Mouse (Mus musculus) left cerebral cortex, postnatal 36 days (tissue): ENCODE results near the gene Usp54. TPM values are rescaled to one million over a fixed set of nuclear protein-coding genes. Genes with fewer than 3 reads are reported as not detected.
A peak's percentile ranks its signal among the peaks of the same experiment; 100 is the strongest.

ENCODE experiments used
- DNase-seq, 2 experiments: peaks; one replicate each; pipeline ENCODE4 v3.0.0; 2021 to 2022; ENCODE audit warnings: low spot score in 2 of 2, mixed read lengths in 1 of 2
- intact Hi-C: fragments of 180-260 bp; cut with DNase I; formaldehyde crosslinking; loops from one replicate; pipeline ENCODE4 v1.15.1; 2025
- total RNA-seq, 2 experiments: library from RNA; stranded (reverse); gene quantifications; 2 replicates each; pipeline ENCODE4 v1.2.3; 2021

Gene Usp54
- total RNA-seq = 10 to 100 TPM; 48.3 to 53.7 TPM

DNA sequence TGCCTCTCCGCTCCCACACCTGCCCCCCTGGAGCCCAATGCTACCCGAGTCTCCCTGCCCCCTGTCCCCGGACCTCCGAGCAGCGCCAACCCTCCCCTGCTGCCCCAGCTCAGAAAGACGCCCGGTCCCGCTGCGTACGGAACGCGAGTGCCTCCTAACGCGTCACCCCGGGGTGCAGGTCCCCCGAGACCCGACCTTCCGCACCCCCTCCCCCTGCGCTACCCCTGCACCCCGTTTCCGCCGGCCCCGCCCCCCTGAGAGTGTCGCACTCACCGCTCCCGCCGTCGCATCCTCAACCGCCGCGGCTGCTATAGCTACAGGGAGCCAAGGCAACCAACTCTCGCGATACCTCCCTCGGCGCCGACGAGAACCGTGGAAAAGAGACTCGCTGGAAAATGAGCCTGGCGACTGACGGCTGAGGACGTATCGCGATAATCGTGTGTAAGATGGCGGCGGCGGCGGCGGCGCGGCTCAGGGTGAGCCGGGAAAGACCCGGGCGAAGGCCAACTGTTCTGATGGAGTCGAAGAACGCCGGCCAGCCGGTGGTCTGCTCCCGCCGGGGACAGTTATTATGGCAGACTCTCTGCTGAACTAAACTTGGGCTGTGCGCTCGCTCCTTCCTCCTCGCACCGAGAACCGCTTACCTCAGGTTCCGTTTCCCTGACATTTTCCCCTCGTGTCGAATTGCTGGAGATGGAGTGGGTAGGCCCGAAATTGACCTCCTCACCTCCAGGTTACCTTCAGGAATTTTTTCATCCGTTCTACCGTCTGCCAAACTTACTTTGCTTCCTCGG lies at the start of gene Usp54:
Usp54 (minus strand) TSS at position 420 of the 794 bp plus-strand sequence.
- DNase-seq = peak; percentile 94 to 97
- intact Hi-C loops = loop anchor here (5.0 kb wide), 2 partner anchors 44 to 64 kb away; no protein-coding TSS in a partner anchor

DNA sequence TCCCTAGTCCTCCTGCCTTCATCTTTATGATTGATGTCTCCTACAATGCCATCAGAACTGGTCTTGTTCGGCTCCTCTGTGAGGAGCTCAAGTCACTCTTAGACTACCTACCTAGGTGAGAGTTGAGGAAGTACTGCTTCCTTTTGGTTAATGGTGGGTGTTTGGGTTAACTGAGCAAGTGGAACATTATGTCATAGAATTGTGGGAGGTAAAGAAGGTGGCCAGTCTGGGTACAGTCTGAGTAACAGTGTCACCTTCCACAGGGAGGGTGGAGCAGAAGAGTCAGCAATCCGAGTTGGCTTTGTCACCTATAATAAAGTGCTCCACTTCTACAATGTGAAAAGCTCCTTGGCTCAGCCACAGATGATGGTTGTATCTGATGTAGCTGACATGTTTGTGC lies 48.1 kb upstream of the Usp54 start:
- no peak for DNase-seq
- intact Hi-C loops = no loop called here

GRCm38 (mm10) chr14:20686576-20686975 lies 45.7 kb upstream of the Usp54 start:
- intact Hi-C loops = no loop called here
- peak in 1 of 2 experiments; percentile 13 for DNase-seq

DNA sequence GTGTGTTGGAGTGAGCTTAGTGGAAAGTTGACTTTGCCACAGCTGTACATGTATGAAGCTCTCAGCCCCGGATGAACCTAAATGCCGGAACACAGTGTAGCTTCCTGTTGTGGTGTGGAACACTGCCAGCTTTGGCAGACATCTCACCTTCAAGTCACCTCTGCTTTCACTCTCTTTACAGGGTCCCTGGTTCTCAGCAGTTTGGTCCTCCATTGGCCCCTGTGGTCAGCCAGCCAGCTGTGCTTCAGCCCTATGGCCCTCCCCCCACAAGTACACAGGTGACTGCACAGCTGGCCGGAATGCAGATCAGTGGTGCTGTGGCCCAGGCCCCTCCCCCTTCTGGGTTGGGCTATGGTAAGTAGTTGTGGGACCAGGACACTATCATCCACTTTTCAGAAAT lies 41.6 kb upstream of the Usp54 start:
- no peak for DNase-seq
- intact Hi-C loops = no loop called here

GRCm38 (mm10) chr14:20681742-20682141 lies 40.9 kb upstream of the Usp54 start:
- intact Hi-C loops = no loop called here

GRCm38 (mm10) chr14:20677906-20678305 lies 37.0 kb upstream of the Usp54 start:
- intact Hi-C loops = no loop called here

More at GRCm38 (mm10) chr14:20681742-20682141, 40.9 kb upstream of the Usp54 start:
- no peak for DNase-seq

GRCm38 (mm10) chr14:20674064-20674833 lies 33.4 kb upstream of the Usp54 start, which contains the start of gene Sec24c:
Gene Sec24c (plus strand): TSS chr14:20674308.
- peak; percentile 94 to 96 for DNase-seq
- intact Hi-C loops = no loop called here

More at GRCm38 (mm10) chr14:20677906-20678305, 37.0 kb upstream of the Usp54 start:
- DNase-seq = no peak

DNA sequence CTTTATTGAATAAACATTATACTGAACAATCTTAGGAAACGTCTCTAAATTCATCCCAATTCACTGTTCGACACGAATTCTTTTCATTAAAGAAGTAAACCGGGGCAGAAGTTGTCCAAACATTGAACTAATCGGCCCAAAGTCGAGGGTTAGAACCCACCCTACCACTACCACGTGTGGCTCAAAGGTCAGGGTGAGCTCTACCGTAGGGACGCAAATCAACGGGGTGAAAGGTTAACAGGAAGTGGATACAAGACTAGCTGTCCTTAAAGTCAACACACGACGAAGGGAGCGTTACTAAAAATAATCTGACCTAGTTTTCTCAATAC lies 32.8 kb upstream of the Usp54 start:
- no peak for DNase-seq
- intact Hi-C loops = no loop called here

DNA sequence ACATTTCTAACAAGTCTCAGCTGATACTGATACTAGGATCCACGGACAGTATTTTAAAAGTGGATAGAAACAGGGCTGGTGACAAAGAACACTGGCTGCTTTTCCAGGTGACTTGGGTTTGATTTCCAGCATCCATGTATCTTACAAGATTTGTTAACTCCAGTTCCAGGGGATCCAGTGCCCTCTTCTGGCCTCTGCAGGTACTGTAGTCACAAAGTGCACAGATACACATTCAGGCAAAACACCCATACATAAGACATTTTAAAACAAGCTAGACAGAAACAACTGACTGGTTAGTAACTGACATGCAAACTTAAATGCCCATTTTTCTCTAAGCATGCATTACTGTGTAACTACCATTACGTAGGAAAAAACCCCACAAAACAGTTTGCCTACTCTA lies 32.1 kb upstream of the Usp54 start:
- intact Hi-C loops = no loop called here
- no peak for DNase-seq

DNA sequence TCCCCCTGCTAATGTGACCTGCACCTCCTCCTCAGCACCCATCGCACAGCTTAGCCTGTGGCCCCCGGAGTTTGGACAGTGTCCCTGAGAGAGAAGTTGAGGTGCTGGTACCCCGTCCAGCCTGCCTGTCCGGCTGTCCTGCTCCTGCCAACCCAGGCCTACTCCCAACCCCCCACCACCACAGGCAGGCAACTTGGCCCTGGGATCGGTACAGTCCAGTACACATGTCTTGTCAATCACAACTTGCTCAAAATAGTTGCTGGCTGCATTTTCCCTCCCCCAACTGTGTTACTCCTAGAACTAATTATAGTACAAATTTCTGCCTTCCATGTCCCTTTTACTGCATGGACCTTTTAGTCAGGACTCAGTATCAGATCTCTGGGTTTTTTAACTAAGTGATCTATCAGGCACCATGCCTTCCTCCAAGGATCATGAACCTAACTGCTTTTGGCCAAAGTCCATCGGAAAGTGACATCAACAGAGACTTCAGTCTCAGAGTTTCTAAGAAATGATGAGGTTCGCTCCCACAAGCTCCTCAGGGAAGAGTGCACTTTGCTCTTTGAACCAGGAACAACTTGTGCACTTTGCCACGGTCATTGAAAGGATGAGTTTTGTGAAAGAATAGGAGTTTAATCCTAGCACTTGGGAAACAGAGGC lies 27.4 kb upstream of the Usp54 start, which contains the start of gene Synpo2l:
Synpo2l (minus strand) TSS at position 201 of the 657 bp plus-strand sequence.
- intact Hi-C loops = loop anchor here (10.0 kb wide), 1 partner anchor 273 kb away; the partner anchor contains the start of gene Mrps16
- DNase-seq = no peak

DNA sequence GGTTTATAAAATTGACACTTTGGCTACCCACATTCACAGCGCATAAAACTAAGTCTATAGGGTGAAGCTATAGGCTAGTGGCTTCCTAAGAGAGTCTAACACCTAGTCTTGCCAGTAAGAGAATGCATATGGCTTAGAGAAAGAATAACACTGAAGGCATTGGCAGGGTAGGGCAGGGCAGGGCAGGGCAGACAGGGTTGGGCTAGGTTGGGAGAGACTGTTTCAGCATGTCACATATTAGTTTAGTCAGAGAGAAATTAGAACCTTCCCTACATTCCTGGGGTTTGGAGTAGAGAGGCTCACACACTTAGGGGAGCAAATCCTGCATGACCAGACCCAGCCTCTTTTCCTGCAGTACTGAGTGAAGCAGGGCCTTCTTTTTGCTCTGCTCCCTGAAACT lies 26.6 kb upstream of the Usp54 start:
- no peak for DNase-seq
- intact Hi-C loops = loop anchor here (10.0 kb wide), 1 partner anchor 273 kb away; the partner anchor contains the start of gene Mrps16

DNA sequence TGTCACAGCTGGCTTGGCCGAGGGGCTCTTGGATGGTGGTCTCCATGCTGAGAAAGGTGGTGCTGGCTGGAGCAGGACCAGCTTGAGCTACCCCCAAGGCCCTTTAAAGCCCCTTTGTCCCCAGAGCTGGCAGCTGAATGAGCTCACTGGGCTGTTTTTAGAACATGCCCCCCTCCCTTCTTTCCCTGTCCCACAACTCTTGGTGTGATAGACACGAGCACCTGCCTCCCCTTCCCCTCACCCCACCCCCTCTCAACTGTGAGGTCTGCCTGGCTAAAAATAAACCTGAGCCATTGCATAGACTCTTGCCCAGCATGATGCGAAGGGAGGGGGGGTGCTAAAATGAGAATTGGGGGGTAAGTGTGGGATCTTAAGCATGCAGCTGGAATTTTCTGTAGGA lies 23.6 kb upstream of the Usp54 start:
- intact Hi-C loops = loop anchor here (10.0 kb wide), 1 partner anchor 270 kb away; the partner anchor contains the start of gene Mrps16
- no peak for DNase-seq

DNA sequence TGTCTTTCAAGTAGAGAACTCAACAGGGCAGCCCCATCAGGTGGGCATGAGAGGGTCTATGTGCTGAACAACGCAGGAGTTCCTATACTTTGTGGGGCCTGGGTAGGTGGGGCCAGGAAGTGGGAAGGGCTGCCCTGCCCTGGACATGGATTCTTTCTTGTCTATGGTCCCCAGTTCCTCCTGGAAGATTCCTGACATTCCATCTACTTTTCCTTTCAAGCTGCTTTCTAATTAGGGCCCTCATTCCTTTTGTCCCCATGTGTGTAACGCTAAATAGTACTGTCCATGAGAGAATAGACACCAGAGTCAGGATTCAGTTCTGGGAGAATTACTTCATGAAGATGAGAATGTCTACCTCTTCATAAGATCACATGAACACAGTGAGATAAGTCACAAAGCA lies 22.7 kb upstream of the Usp54 start:
- intact Hi-C loops = loop anchor here (10.0 kb wide), 1 partner anchor 269 kb away; the partner anchor contains the start of gene Mrps16
- DNase-seq = no peak

DNA sequence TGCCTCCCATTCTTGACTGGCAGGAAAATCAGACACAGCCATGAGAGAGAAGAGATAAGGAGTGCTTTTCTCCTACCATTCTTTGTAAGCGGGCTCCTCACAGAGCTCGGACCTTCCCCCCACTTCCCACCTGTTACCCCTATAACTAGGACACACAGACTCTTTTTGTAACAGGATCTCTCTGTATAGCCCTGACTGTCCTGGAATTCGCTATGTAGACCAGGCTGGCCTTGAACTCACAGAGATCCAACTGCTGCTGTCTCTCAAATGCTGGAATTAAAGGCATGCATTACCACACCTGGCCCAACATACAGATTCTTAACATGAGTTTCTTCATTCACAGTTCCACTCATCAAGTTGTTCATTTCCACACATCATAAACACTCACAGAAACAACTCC lies 21.9 kb upstream of the Usp54 start:
- DNase-seq = no peak
- intact Hi-C loops = loop anchor here (10.0 kb wide), 1 partner anchor 268 kb away; the partner anchor contains the start of gene Mrps16

- intact Hi-C loops = loop anchor here (2.0 to 10.0 kb wide), 2 partner anchors 85 to 267 kb away; partner anchors contain the start of gene Mrps16
- peak in 1 of 2 experiments; percentile 19 for DNase-seq
Observed at GRCm38 (mm10) chr14:20661661-20662331, 20.9 kb upstream of the Usp54 start.

GRCm38 (mm10) chr14:20660827-20661660 lies 20.2 kb upstream of the Usp54 start:
- intact Hi-C loops = loop anchor here (2.0 to 10.0 kb wide), 2 partner anchors 84 to 266 kb away; partner anchors contain the start of gene Mrps16
- peak; percentile 91 to 93 for DNase-seq

- intact Hi-C loops = loop anchor here (2.0 to 10.0 kb wide), 2 partner anchors 83 to 265 kb away; partner anchors contain the start of gene Mrps16
- no peak for DNase-seq
Observed at GRCm38 (mm10) chr14:20659687-20660086, 18.8 kb upstream of the Usp54 start.

- intact Hi-C loops = no loop called here
- DNase-seq = no peak
Observed at GRCm38 (mm10) chr14:20658902-20659301, 18.0 kb upstream of the Usp54 start.
